8 mouse cellular contexts compared by ENCODE assay signal in genomic region chr11:98837917-98838316, GRCm38 (mm10). TPM values are rescaled to one million over a fixed set of nuclear protein-coding genes. Genes with fewer than 3 reads are reported as not detected.
DNase-seq lines count a peak whose midpoint lies in the region; ATAC-seq lines count a peak whose summit lies in the region.

No protein-coding gene starts in this region.

- DNase-seq in cerebellum, postnatal 25 days, result peak; percentile 39 to 45
- DNase-seq in cerebellum, adult 9-10 months, result no peak
- DNase-seq in lung, adult 18-20 months, result no peak
- no peak for DNase-seq in limb, embryonic 11.5 days (ENCODE audit: low spot score)
- no peak for DNase-seq in spleen, postnatal 4 days (ENCODE audit: low spot score in 2 of 2)

- H3K27me3 ChIP-seq in lung, embryonic 15.5 days, result peaks cover 27% of the 10 kb centered on the region
- peaks cover 12% of the 10 kb centered on the region for H3K27me3 ChIP-seq in limb, embryonic 11.5 days (ENCODE audit: control insufficient read depth, insufficient read depth, low read length)
- H3K27me3 ChIP-seq in stomach, embryonic 14.5 days (ENCODE audit: control insufficient read depth, insufficient read depth, low read length), result peaks cover 4% of the 10 kb centered on the region; the same call in 1 of the 2 replicates

- H3K9me3 ChIP-seq in lung, embryonic 15.5 days, result no peaks in the 10 kb centered on the region
- H3K9me3 ChIP-seq in limb, embryonic 11.5 days (ENCODE audit: control insufficient read depth, low read length), result no peaks in the 10 kb centered on the region
- no peaks in the 10 kb centered on the region for H3K9me3 ChIP-seq in stomach, embryonic 14.5 days (ENCODE audit: control insufficient read depth, low read depth, low read length)

- H3K4me1 ChIP-seq in lung, embryonic 15.5 days, result peaks cover 18% of the 10 kb centered on the region
- peaks cover 7% of the 10 kb centered on the region; the same call in 1 of the 2 replicates for H3K4me1 ChIP-seq in limb, embryonic 11.5 days (ENCODE audit: control insufficient read depth, insufficient read depth, low read length)
- peaks cover 18% of the 10 kb centered on the region for H3K4me1 ChIP-seq in stomach, embryonic 14.5 days (ENCODE audit: control insufficient read depth, insufficient read depth, low read length)

- H3K9ac ChIP-seq in lung, embryonic 15.5 days, result no peak overlapping the region
- H3K9ac ChIP-seq in limb, embryonic 11.5 days (ENCODE audit: low read length), result no peak overlapping the region
- H3K9ac ChIP-seq in stomach, embryonic 14.5 days (replicated peaks; ENCODE audit: low read depth, low read length), result 0 out of 2 replicates have a peak overlapping the region, but pooled peaks have one; percentile 65

- H3K4me2 ChIP-seq in lung, embryonic 15.5 days, result peak overlapping the region; percentile 100
- H3K4me2 ChIP-seq in limb, embryonic 11.5 days (ENCODE audit: low read depth, severe bottlenecking), result peak overlapping the region; percentile 99
- peak overlapping the region; percentile 92 for H3K4me2 ChIP-seq in stomach, embryonic 14.5 days (replicated peaks; ENCODE audit: low read depth, low read length)

- peaks cover 16% of the 10 kb centered on the region for H3K36me3 ChIP-seq in lung, embryonic 15.5 days
- H3K36me3 ChIP-seq in limb, embryonic 11.5 days (ENCODE audit: control insufficient read depth, insufficient read depth, low read length), result peaks cover 11% of the 10 kb centered on the region; the same call in 1 of the 2 replicates
- H3K36me3 ChIP-seq in stomach, embryonic 14.5 days (ENCODE audit: control insufficient read depth, insufficient read depth, low read length), result peaks cover 10% of the 10 kb centered on the region

- no peak overlapping the region for H3K27ac ChIP-seq in lung, embryonic 15.5 days
- no peak overlapping the region for H3K27ac ChIP-seq in limb, embryonic 11.5 days (replicated peaks; ENCODE audit: low read depth, low read length)
- no peak overlapping the region for H3K27ac ChIP-seq in stomach, embryonic 14.5 days (ENCODE audit: low read length)

- H3K4me3 ChIP-seq in lung, embryonic 15.5 days, result peak overlapping the region; percentile 62
- no peak overlapping the region for H3K4me3 ChIP-seq in limb, embryonic 11.5 days (ENCODE audit: low read depth, low read length)
- H3K4me3 ChIP-seq in stomach, embryonic 14.5 days (ENCODE audit: low read depth, low read length), result peak overlapping the region; percentile 49

- no peak for ATAC-seq in lung, embryonic 15.5 days (ENCODE audit: borderline replicate concordance, extremely low read depth, low FRiP score, low TSS enrichment)
- ATAC-seq in limb, embryonic 11.5 days (ENCODE audit: insufficient number of reproducible peaks, low FRiP score, low TSS enrichment, low read depth), result no peak
- ATAC-seq in stomach, embryonic 14.5 days (ENCODE audit: insufficient number of reproducible peaks, insufficient read depth, low FRiP score, low read depth), result no peak
- ATAC-seq in megakaryocyte progenitor cell, adult 5-6 weeks (replicated peaks; ENCODE audit: poor library complexity), result no peak

- WGBS in lung, embryonic 15.5 days, result 58% methylated on average over 11 of the region's 11 CpGs
- WGBS in limb, embryonic 11.5 days, result 44% methylated on average over 11 of the region's 11 CpGs
- 53% methylated on average over 11 of the region's 11 CpGs for WGBS in stomach, embryonic 14.5 days

RNA-seq across cellular contexts. Expression of gene Rapgefl1, which starts 1.3 kb away (rescaled TPM):
- polyA plus RNA-seq in lung, embryonic 15.5 days (2015; fragmentation: Nextera tagmentation; extraction: Ambion mirVana), result 0.86 and 1.4 TPM in 2 replicates
- 2.2 and 2.8 TPM in 2 replicates for polyA plus RNA-seq in limb, embryonic 11.5 days (2014; fragmentation: Nextera tagmentation; extraction: Ambion mirVana)
- polyA plus RNA-seq in stomach, embryonic 14.5 days (2014; fragmentation: Nextera tagmentation; extraction: Ambion mirVana), result 5.6 and 7.7 TPM in 2 replicates
- 0.24 and 1.8 TPM in 2 replicates for total RNA-seq in megakaryocyte progenitor cell, adult 5-6 weeks (2015)
- total RNA-seq in megakaryocyte progenitor cell, adult 5-6 weeks (2017), result not detected in 2 replicates

RNA-seq across cellular contexts. Expression of gene Wipf2, which starts 25.5 kb away (rescaled TPM):
- 3.7 and 4.1 TPM in 2 replicates for polyA plus RNA-seq in lung, embryonic 15.5 days (2015; fragmentation: Nextera tagmentation; extraction: Ambion mirVana)
- polyA plus RNA-seq in limb, embryonic 11.5 days (2014; fragmentation: Nextera tagmentation; extraction: Ambion mirVana), result 6.3 and 7.4 TPM in 2 replicates
- polyA plus RNA-seq in stomach, embryonic 14.5 days (2014; fragmentation: Nextera tagmentation; extraction: Ambion mirVana), result 6.8 and 7.1 TPM in 2 replicates
- total RNA-seq in megakaryocyte progenitor cell, adult 5-6 weeks (2015), result 15.0 and 17.1 TPM in 2 replicates
- 3.0 and 3.6 TPM in 2 replicates for total RNA-seq in megakaryocyte progenitor cell, adult 5-6 weeks (2017)

RNA-seq across cellular contexts. Expression of gene Casc3, which starts 33.2 kb away (rescaled TPM):
- polyA plus RNA-seq in lung, embryonic 15.5 days (2015; fragmentation: Nextera tagmentation; extraction: Ambion mirVana), result 35.7 and 37.9 TPM in 2 replicates
- polyA plus RNA-seq in limb, embryonic 11.5 days (2014; fragmentation: Nextera tagmentation; extraction: Ambion mirVana), result 44.9 and 51.1 TPM in 2 replicates
- 33.7 and 35.1 TPM in 2 replicates for polyA plus RNA-seq in stomach, embryonic 14.5 days (2014; fragmentation: Nextera tagmentation; extraction: Ambion mirVana)
- 38.3 and 39.0 TPM in 2 replicates for total RNA-seq in megakaryocyte progenitor cell, adult 5-6 weeks (2015)
- 18.3 and 31.7 TPM in 2 replicates for total RNA-seq in megakaryocyte progenitor cell, adult 5-6 weeks (2017)

RNA-seq across cellular contexts. Expression of gene Msl1, which starts 42.6 kb away (rescaled TPM):
- polyA plus RNA-seq in lung, embryonic 15.5 days (2015; fragmentation: Nextera tagmentation; extraction: Ambion mirVana), result 21.1 and 21.2 TPM in 2 replicates
- polyA plus RNA-seq in limb, embryonic 11.5 days (2014; fragmentation: Nextera tagmentation; extraction: Ambion mirVana), result 24.6 and 25.6 TPM in 2 replicates
- polyA plus RNA-seq in stomach, embryonic 14.5 days (2014; fragmentation: Nextera tagmentation; extraction: Ambion mirVana), result 21.6 and 22.3 TPM in 2 replicates
- 60.8 and 62.0 TPM in 2 replicates for total RNA-seq in megakaryocyte progenitor cell, adult 5-6 weeks (2015)
- 76.3 and 99.9 TPM in 2 replicates for total RNA-seq in megakaryocyte progenitor cell, adult 5-6 weeks (2017)

Comparison
In these comparisons a context has a peak if more than half of its experiments do, and no peak if none do; other contexts are left out.
1. DNase-seq: peak in cerebellum, postnatal 25 days (2 of 2); none in cerebellum, adult 9-10 months (single experiment), lung, adult 18-20 months (0 of 2), limb, embryonic 11.5 days (single experiment) and spleen, postnatal 4 days (0 of 2).
2. Peak in every context shown above with its lines, with median percentiles within 50 percentile points of each other: H3K4me2 ChIP-seq.